Mouse (Mus musculus) liver, embryonic 13.5 days (tissue): ENCODE data around the gene Sdccag8. TPM values are rescaled to one million over a fixed set of nuclear protein-coding genes. Genes with fewer than 3 reads are reported as not detected.

Source experiments
- ATAC-seq: fragments of 200-750 bp; cut with Nextera tagmentation; 2 replicates; pipeline ENCODE4 v1.8.0; 2017; ENCODE audit warnings: low read depth, mild to moderate bottlenecking, moderate number of reproducible peaks, moderate library complexity
- DNase-seq: peaks from one replicate; pipeline ENCODE4 v3.0.0; 2022
- H3K27ac ChIP-seq: fragments of 300-500 bp; sonication (generic); 2 replicates; pipeline ENCODE4 v1.5.1; 2015; ENCODE audit warnings: moderate library complexity, mild to moderate bottlenecking, inconsistent platforms
- H3K27me3 ChIP-seq: fragments of 300-500 bp; sonication (generic); 2 replicates; pipeline ENCODE4 v1.6.1; 2015; ENCODE audit warnings: mild to moderate bottlenecking, inconsistent platforms
- H3K36me3 ChIP-seq: fragments of 300-500 bp; sonication (generic); 2 replicates; pipeline ENCODE4 v1.6.1; 2015; ENCODE audit warnings: mild to moderate bottlenecking, inconsistent platforms
- H3K4me1 ChIP-seq: fragments of 300-500 bp; sonication (generic); replicated peaks from 2 replicates; pipeline ENCODE4 v1.6.1; 2015; ENCODE audit warnings: inconsistent platforms
- H3K4me2 ChIP-seq: fragments of 300-500 bp; sonication (generic); 2 replicates; pipeline ENCODE4 v1.6.1; 2015; ENCODE audit warnings: inconsistent platforms, mild to moderate bottlenecking, moderate library complexity
- H3K4me3 ChIP-seq: fragments of 300-500 bp; sonication (generic); replicated peaks from 2 replicates; pipeline ENCODE4 v1.5.1; 2015; ENCODE audit warnings: mild to moderate bottlenecking, inconsistent platforms
- H3K9ac ChIP-seq: fragments of 300-500 bp; sonication (generic); 2 replicates; pipeline ENCODE4 v1.6.1; 2015; ENCODE audit warnings: mild to moderate bottlenecking, inconsistent platforms
- H3K9me3 ChIP-seq: fragments of 300-500 bp; sonication (generic); replicated peaks from 2 replicates; pipeline ENCODE4 v1.6.1; 2016; ENCODE audit warnings: inconsistent platforms
- WGBS: fragments of 180-500 bp; shearing (Covaris S2); methylation state at CpG from one replicate; pipeline ENCODE4 v1.1.7; 2015; ENCODE audit not compliant: insufficient replicate concordance; 5-methylcytosine and 5-hydroxymethylcytosine counted together
- polyA plus RNA-seq: library from polyadenylated mRNA; unstranded; fragments of >200 nt; fragmentation: Nextera tagmentation; extraction: Ambion mirVana; gene quantifications from 2 replicates; pipeline ENCODE4 v1.2.1, GENCODE M21; 2015

Sdccag8 gene
- polyA plus RNA-seq, 1 experiment from 2014 or later: 5.7 TPM

- no peak for DNase-seq
- Histone ChIP-seq H3K27me3 (no peaks in the 10 kb centered on the region), H3K4me1 (no peaks in the 10 kb centered on the region), H3K4me3 (no peak overlapping the region), H3K27ac (no peak overlapping the region), H3K9ac (no peak overlapping the region), H3K9me3 (no peaks in the 10 kb centered on the region), H3K4me2 (no peak overlapping the region), H3K36me3 (no peaks in the 10 kb centered on the region)
- no peak for ATAC-seq
- WGBS: 73% methylated on average over 16 of the region's 16 CpGs
Measured at GRCm38 (mm10) chr1:176970635-176971478, 156.4 kb downstream of the Sdccag8 start.

- no peak overlapping the region for H3K27ac ChIP-seq
- no peaks in the 10 kb centered on the region for H3K4me1 ChIP-seq
- WGBS: 62% methylated on average over 4 of the region's 4 CpGs
- no peak overlapping the region for H3K4me2 ChIP-seq
- no peaks in the 10 kb centered on the region for H3K27me3 ChIP-seq
- H3K4me3 ChIP-seq: no peak overlapping the region
- no peaks in the 10 kb centered on the region for H3K9me3 ChIP-seq
- H3K36me3 ChIP-seq: no peaks in the 10 kb centered on the region
- ATAC-seq (no peak), DNase-seq (no peak)
- H3K9ac ChIP-seq: no peak overlapping the region
Measured at GRCm38 (mm10) chr1:176971479-176971797, 157.0 kb downstream of the Sdccag8 start.

DNA sequence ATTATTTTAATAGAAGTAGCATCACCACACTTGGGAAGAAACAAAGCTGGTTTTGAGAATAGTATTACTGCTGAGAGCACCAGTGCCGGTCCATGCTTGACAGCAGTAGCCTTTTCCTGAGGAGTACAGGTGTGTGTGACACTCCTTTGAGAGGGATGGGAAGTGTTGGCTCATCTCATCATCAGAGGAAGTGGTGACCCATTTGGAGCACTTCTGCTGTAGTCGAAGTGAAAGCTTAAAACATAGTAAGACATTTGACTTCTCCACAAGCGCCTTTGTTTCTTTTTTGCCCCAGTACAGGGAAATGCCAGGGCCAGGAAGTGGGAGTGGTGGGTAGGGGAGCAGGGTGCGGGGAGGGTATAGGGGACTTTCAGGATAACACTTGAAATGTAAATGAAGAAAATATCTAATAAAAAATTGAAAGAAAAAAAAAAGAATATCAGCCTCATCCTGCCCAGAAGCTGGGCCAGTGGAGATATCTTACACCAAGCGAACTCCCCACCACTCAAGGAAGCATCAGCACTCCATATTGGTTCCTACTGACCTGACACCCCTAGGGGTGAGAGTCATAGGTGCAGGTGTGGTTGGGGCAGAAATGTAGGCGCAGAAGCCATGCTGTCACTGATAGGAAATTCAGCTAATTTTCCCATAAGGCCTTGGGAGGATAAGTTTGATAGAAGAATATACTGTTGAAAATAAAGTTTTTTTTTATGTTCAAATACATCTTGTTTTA is 159.1 kb downstream of the Sdccag8 start:
- no peak overlapping the region for H3K9ac ChIP-seq
- no peak overlapping the region for H3K4me2 ChIP-seq
- H3K27me3 ChIP-seq: no peaks in the 10 kb centered on the region
- WGBS: 55% methylated on average over 6 of the region's 6 CpGs
- ATAC-seq: no peak
- H3K4me1 ChIP-seq: no peaks in the 10 kb centered on the region
- H3K9me3 ChIP-seq: no peaks in the 10 kb centered on the region
- H3K4me3 ChIP-seq: no peak overlapping the region
- H3K27ac ChIP-seq: no peak overlapping the region
- H3K36me3 ChIP-seq: no peaks in the 10 kb centered on the region
- no peak for DNase-seq

GRCm38 (mm10) chr1:176979235-176979634 is 164.8 kb downstream of the Sdccag8 start:
- Histone ChIP-seq H3K4me3 (no peak overlapping the region), H3K9me3 (no peaks in the 10 kb centered on the region), H3K36me3 (no peaks in the 10 kb centered on the region), H3K4me2 (no peak overlapping the region), H3K4me1 (no peaks in the 10 kb centered on the region), H3K27ac (no peak overlapping the region), H3K9ac (no peak overlapping the region), H3K27me3 (no peaks in the 10 kb centered on the region)
- DNase-seq (no peak), ATAC-seq (no peak)

- 68% methylated on average over 5 of the region's 5 CpGs for WGBS
- no peaks in the 10 kb centered on the region for H3K4me1 ChIP-seq
Measured at GRCm38 (mm10) chr1:176980140-176980539, 165.7 kb downstream of the Sdccag8 start.

GRCm38 (mm10) chr1:176980801-176981400 is 166.4 kb downstream of the Sdccag8 start:
- Histone ChIP-seq H3K27me3 (no peaks in the 10 kb centered on the region), H3K4me3 (no peak overlapping the region), H3K4me1 (no peaks in the 10 kb centered on the region), H3K9me3 (no peaks in the 10 kb centered on the region), H3K36me3 (no peaks in the 10 kb centered on the region), H3K27ac (no peak overlapping the region), H3K9ac (no peak overlapping the region), H3K4me2 (no peak overlapping the region)
- ATAC-seq (no peak), DNase-seq (no peak)
- 74% methylated on average over 10 of the region's 10 CpGs for WGBS

More at GRCm38 (mm10) chr1:176980140-176980539, 165.7 kb downstream of the Sdccag8 start:
- no peaks in the 10 kb centered on the region for H3K36me3 ChIP-seq
- no peak overlapping the region for H3K27ac ChIP-seq
- H3K9ac ChIP-seq: no peak overlapping the region
- H3K27me3 ChIP-seq: no peaks in the 10 kb centered on the region
- no peak overlapping the region for H3K4me3 ChIP-seq
- ATAC-seq (no peak), DNase-seq (no peak)
- H3K9me3 ChIP-seq: no peaks in the 10 kb centered on the region
- H3K4me2 ChIP-seq: no peak overlapping the region

DNA sequence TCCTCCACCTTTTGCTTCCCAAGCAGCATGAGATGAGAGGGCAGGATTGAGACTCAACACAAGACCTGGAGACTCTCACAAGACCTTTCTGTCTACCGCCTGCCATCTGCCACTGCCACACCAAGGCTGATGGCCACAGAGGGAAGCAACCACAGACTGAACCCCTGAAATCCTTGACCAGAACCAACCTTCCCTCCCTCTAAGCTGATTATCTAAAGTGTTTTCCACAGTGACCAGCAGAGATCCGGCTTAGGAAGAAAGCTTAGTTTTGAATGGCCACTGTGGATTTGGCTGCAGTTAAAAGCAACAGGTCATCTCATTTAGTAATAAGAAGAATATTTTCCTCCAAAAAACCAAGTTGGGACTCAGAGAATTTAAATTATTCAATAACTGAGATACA is 167.1 kb downstream of the Sdccag8 start:
- H3K9ac ChIP-seq: no peak overlapping the region
- no peak for ATAC-seq
- H3K36me3 ChIP-seq: no peaks in the 10 kb centered on the region
- no peaks in the 10 kb centered on the region for H3K4me1 ChIP-seq
- DNase-seq: no peak
- no peak overlapping the region for H3K4me2 ChIP-seq
- H3K27ac ChIP-seq: no peak overlapping the region
- H3K4me3 ChIP-seq: no peak overlapping the region
- no peaks in the 10 kb centered on the region for H3K27me3 ChIP-seq
- no peaks in the 10 kb centered on the region for H3K9me3 ChIP-seq
- 80% methylated on average over 2 of the region's 2 CpGs for WGBS

GRCm38 (mm10) chr1:176982671-176983070 is 168.2 kb downstream of the Sdccag8 start:
- ATAC-seq (no peak), DNase-seq (no peak)
- Histone ChIP-seq H3K27ac (no peak overlapping the region), H3K4me1 (no peaks in the 10 kb centered on the region), H3K4me2 (no peak overlapping the region), H3K27me3 (no peaks in the 10 kb centered on the region), H3K9ac (no peak overlapping the region), H3K9me3 (no peaks in the 10 kb centered on the region), H3K36me3 (no peaks in the 10 kb centered on the region), H3K4me3 (no peak overlapping the region)
- 77% methylated on average over 8 of the region's 8 CpGs for WGBS

- no peaks in the 10 kb centered on the region for H3K4me1 ChIP-seq
- WGBS: 62% methylated on average over 6 of the region's 6 CpGs
- H3K27ac ChIP-seq: no peak overlapping the region
Measured at GRCm38 (mm10) chr1:176985691-176986090, 171.2 kb downstream of the Sdccag8 start.

GRCm38 (mm10) chr1:176986275-176986674 is 171.8 kb downstream of the Sdccag8 start:
- WGBS: 45% methylated on average over 6 of the region's 6 CpGs
- H3K9ac ChIP-seq: no peak overlapping the region
- H3K27me3 ChIP-seq: no peaks in the 10 kb centered on the region
- H3K4me2 ChIP-seq: no peak overlapping the region
- H3K4me3 ChIP-seq: no peak overlapping the region
- no peak overlapping the region for H3K27ac ChIP-seq
- no peak for DNase-seq
- no peaks in the 10 kb centered on the region for H3K36me3 ChIP-seq
- no peaks in the 10 kb centered on the region for H3K9me3 ChIP-seq
- no peaks in the 10 kb centered on the region for H3K4me1 ChIP-seq
- no peak for ATAC-seq

More at GRCm38 (mm10) chr1:176985691-176986090, 171.2 kb downstream of the Sdccag8 start:
- Histone ChIP-seq H3K9ac (no peak overlapping the region), H3K36me3 (no peaks in the 10 kb centered on the region), H3K4me2 (no peak overlapping the region), H3K9me3 (no peaks in the 10 kb centered on the region), H3K4me3 (no peak overlapping the region), H3K27me3 (no peaks in the 10 kb centered on the region)
- no peak for ATAC-seq
- no peak for DNase-seq

GRCm38 (mm10) chr1:176986990-176987740 is 172.7 kb downstream of the Sdccag8 start:
- Histone ChIP-seq H3K4me3 (no peak overlapping the region), H3K9me3 (no peaks in the 10 kb centered on the region), H3K27ac (no peak overlapping the region), H3K4me1 (no peaks in the 10 kb centered on the region), H3K4me2 (no peak overlapping the region), H3K9ac (no peak overlapping the region), H3K36me3 (no peaks in the 10 kb centered on the region), H3K27me3 (no peaks in the 10 kb centered on the region)
- 66% methylated on average over 6 of the region's 6 CpGs for WGBS
- no peak for ATAC-seq
- no peak for DNase-seq
